Mouse (Mus musculus): ENCODE data around the gene 4931409K22Rik. TPM values are rescaled to one million over a fixed set of nuclear protein-coding genes. Genes with fewer than 3 reads are reported as not detected.

Gene 4931409K22Rik
- polyA plus RNA-seq, 1 experiment from 2014 or later: 0.13 TPM

DNA sequence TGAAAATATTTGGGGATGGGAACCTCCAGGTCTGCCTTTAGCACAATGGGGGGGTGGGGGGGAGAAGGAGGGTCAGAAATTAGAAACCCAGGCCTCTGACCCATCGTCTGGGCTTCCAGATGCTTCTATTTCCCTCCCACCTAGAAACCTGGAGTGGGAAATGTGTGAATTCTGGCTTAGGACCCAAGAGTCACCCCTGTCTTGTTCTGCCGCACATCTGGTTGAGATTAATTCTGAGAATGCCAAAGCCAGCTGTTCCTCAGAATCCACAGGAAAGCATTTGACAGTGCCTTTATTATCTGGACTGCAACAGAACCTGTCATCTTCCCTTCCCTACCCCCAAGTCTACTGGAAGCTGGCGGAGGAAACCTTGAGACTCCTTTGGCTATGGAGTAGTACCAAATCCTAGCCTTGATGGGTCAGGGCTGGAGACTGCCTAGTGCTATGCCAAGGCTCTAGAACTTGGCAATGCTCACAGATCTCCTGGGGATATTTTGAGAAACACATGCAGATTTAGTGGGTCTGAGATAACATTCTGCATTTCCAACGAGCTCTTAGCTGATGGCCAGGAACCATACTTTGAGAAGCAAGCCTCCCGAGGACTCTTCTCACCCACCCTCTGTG lies 2.9 kb downstream of the 4931409K22Rik start:
- ATAC-seq (ENCODE audit: insufficient read depth, low FRiP score): no peak
- H3K4me3 ChIP-seq (replicated peaks; ENCODE audit: low read length): no peak overlapping the region
- H3K36me3 ChIP-seq (ENCODE audit: control insufficient read depth, insufficient read depth, low read length): no peaks in the 10 kb centered on the region
- H3K9ac ChIP-seq (ENCODE audit: low read length): no peak overlapping the region
- H3K9me3 ChIP-seq (replicated peaks; ENCODE audit: control insufficient read depth, low read length): no peaks in the 10 kb centered on the region
- H3K27ac ChIP-seq (ENCODE audit: low read length): no peak overlapping the region
- no peaks in the 10 kb centered on the region; the same call in 1 of the 2 replicates for H3K27me3 ChIP-seq (ENCODE audit: control insufficient read depth, insufficient read depth, low read length)
- WGBS: 55% methylated on average over 5 of the region's 5 CpGs
- H3K4me2 ChIP-seq (ENCODE audit: low read depth, low read length): no peak overlapping the region
- H3K4me1 ChIP-seq (ENCODE audit: control insufficient read depth, insufficient read depth, low read length): peaks cover 8% of the 10 kb centered on the region; the same call in 1 of the 2 replicates

DNA sequence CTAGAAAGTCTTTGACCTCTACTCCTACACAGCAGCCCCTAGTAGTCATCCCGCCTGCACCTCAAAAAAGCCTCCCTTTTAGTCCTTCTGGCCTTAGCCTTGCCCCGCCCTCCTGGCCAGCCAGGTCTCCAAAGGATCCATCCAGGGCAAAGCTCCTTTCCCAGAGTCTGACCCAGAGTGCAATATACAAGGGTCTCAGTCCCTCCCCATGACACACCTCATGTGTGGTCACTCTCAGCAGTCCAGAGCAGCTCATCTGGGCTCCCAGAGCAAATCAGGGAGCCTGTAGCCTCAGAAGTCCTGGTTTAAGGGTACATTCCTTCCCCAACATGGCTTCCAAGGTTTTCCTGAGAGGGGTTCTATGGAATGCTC lies 5.3 kb downstream of the 4931409K22Rik start:
- Histone ChIP-seq H3K27ac (ENCODE audit: low read length) (no peak overlapping the region), H3K36me3 (ENCODE audit: control insufficient read depth, insufficient read depth, low read length) (no peaks in the 10 kb centered on the region), H3K4me3 (replicated peaks; ENCODE audit: low read length) (no peak overlapping the region), H3K9me3 (replicated peaks; ENCODE audit: control insufficient read depth, low read length) (no peaks in the 10 kb centered on the region), H3K4me2 (ENCODE audit: low read depth, low read length) (peak overlapping the region; percentile 34), H3K27me3 (ENCODE audit: control insufficient read depth, insufficient read depth, low read length) (no peaks in the 10 kb centered on the region; the same call in 1 of the 2 replicates), H3K9ac (ENCODE audit: low read length) (no peak overlapping the region), H3K4me1 (ENCODE audit: control insufficient read depth, insufficient read depth, low read length) (peaks cover 8% of the 10 kb centered on the region; the same call in 1 of the 2 replicates)
- ATAC-seq (ENCODE audit: insufficient read depth, low FRiP score): no peak
- 37% methylated on average over 2 of the region's 2 CpGs for WGBS

DNA sequence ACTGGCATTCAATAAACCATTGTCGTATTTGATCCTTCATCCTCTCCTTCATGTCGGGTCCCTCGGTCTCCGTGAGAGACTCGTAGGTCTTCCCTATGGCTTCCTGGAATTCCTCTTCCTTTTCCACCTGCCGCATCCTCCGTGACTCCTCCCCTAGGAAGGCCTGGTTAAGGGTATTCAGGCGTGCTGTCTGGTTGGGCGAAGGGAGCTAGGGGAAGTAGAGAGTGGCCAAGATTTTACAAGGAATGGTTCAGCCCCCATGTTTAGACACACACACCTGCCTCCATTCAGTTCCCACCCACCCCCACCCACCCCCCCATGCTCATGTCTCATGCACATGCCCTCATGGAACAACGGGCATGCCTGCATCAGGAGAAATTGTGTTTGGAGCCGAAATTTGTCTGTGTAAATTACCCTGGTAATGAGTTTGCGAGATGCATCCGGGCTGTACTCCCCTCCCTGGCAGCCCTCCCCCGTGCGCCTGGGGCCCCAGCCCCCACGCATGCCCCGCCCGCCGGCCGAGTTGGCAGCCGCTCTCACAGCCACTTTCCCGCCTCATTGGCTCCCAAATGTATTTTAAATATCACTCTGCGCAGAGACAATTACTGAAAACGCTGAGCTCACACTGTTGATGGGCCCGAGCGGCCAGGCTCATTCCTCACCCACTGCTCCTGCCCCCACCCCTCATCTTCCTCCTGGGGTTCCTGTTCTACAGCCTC lies 5.9 kb downstream of the 4931409K22Rik start:
- Histone ChIP-seq H3K9me3 (replicated peaks; ENCODE audit: control insufficient read depth, low read length) (no peaks in the 10 kb centered on the region), H3K36me3 (ENCODE audit: control insufficient read depth, insufficient read depth, low read length) (no peaks in the 10 kb centered on the region), H3K27me3 (ENCODE audit: control insufficient read depth, insufficient read depth, low read length) (no peaks in the 10 kb centered on the region; the same call in 1 of the 2 replicates), H3K4me3 (replicated peaks; ENCODE audit: low read length) (no peak overlapping the region), H3K4me1 (ENCODE audit: control insufficient read depth, insufficient read depth, low read length) (peaks cover 8% of the 10 kb centered on the region; the same call in 1 of the 2 replicates), H3K4me2 (ENCODE audit: low read depth, low read length) (peak overlapping the region; percentile 34), H3K27ac (ENCODE audit: low read length) (no peak overlapping the region), H3K9ac (ENCODE audit: low read length) (no peak overlapping the region)
- ATAC-seq (ENCODE audit: insufficient read depth, low FRiP score): peak; percentile 60
- WGBS: 27% methylated on average over 26 of the region's 26 CpGs

DNA sequence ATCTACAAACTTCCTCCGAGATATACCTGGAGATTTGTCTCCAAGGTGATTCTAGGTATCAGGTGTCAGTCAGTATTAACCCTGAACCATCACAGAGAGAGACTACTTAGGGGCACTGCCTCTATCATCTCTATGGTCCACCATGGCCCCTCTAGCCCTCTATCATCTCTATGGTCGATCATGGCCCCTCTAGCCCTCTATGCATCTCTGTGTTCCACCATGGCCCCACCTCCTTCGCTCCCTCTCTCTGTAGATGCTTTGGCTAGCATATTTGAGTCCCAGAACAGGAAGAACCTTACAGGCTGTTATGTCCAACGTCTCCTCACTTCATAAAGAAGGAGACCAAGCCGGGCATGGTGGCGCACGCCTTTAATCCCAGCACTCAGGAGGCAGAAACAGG lies 14.0 kb downstream of the 4931409K22Rik start:
- no peaks in the 10 kb centered on the region for H3K36me3 ChIP-seq (ENCODE audit: control insufficient read depth, insufficient read depth, low read length)
- 83% methylated on average over 7 of the region's 7 CpGs for WGBS
- H3K27me3 ChIP-seq (ENCODE audit: control insufficient read depth, insufficient read depth, low read length): no peaks in the 10 kb centered on the region
- no peak for ATAC-seq (ENCODE audit: insufficient read depth, low FRiP score)
- no peak overlapping the region for H3K9ac ChIP-seq (ENCODE audit: low read length)
- H3K4me2 ChIP-seq (ENCODE audit: low read depth, low read length): no peak overlapping the region
- H3K27ac ChIP-seq (ENCODE audit: low read length): no peak overlapping the region
- peaks cover 13% of the 10 kb centered on the region for H3K4me1 ChIP-seq (ENCODE audit: control insufficient read depth, insufficient read depth, low read length)
- H3K9me3 ChIP-seq (replicated peaks; ENCODE audit: control insufficient read depth, low read length): no peaks in the 10 kb centered on the region
- no peak overlapping the region for H3K4me3 ChIP-seq (replicated peaks; ENCODE audit: low read length)

DNA sequence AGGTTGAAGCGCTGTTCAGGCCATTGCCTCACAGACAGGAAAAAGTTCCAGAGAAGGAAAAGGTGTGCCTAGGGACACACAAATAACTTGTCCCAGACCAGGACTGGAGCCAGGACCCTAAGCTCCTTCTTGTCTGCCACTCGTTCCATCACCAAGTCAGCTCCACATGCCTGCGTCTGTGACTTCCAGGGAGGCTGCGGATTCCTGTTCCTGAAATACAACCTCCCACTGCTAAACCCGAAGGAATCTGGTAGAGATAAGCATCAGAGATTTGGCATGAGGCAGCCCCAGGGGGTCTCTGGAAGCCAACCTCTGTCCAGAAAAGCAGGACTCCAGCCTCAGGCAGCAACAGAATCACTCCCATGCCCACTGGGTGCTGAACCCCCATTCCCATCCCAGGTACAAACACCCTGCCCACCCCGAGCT lies 15.5 kb downstream of the 4931409K22Rik start:
- H3K4me3 ChIP-seq (replicated peaks; ENCODE audit: low read length): peak overlapping the region; percentile 25; the same call in 1 of the 2 replicates
- peak overlapping the region; percentile 44 for H3K4me2 ChIP-seq (ENCODE audit: low read depth, low read length)
- H3K27me3 ChIP-seq (ENCODE audit: control insufficient read depth, insufficient read depth, low read length): no peaks in the 10 kb centered on the region
- no peaks in the 10 kb centered on the region for H3K9me3 ChIP-seq (replicated peaks; ENCODE audit: control insufficient read depth, low read length)
- no peak overlapping the region for H3K9ac ChIP-seq (ENCODE audit: low read length)
- ATAC-seq (ENCODE audit: insufficient read depth, low FRiP score): no peak
- peaks cover 13% of the 10 kb centered on the region for H3K4me1 ChIP-seq (ENCODE audit: control insufficient read depth, insufficient read depth, low read length)
- no peaks in the 10 kb centered on the region for H3K36me3 ChIP-seq (ENCODE audit: control insufficient read depth, insufficient read depth, low read length)
- no peak overlapping the region for H3K27ac ChIP-seq (ENCODE audit: low read length)
- 10% methylated on average over 6 of the region's 6 CpGs for WGBS

DNA sequence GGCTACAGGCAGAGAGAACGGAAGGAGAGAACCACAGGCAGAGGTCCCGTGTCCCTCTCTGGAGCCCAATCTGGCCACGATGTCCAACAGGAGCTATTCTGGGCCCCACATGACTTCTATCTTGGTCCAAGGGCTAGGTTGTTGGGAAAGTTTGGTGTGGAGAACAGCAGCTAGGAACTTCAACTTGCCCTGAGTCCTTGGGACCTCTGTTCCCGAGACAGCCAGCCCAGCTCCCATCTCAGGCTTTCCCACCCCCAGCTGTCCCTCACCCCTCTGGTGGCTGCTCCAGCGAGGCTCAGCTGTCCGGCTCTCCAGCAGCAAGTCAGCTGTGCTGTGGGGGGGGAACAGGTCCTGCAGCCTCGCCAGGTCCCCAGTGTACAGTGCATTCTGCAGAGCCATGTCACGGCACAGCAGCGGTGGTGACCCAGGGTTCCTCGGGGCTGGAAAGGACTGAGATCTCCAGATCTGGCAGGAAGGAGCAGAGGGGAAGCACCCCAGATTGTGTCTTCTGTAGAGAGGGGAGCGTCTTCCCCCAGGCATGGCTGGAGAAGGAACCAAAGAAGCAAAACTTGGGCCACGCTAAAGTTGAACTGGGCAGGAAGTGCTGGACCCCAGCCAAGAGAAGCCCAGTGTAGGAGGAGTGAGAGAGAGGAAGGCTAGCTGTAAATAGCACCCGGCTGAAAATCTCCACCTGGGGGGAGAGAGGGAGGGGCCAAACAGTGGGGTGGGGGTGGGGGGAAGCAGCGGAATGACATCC lies 16.0 kb downstream of the 4931409K22Rik start, which contains the start of gene Asb10:
Gene Asb10, minus strand, starts transcription at position 592 of the 757 bp plus-strand sequence.
- H3K9ac ChIP-seq (ENCODE audit: low read length): peak within 1 kb of the TSS; percentile 52
- peak within 1 kb of the TSS; percentile 14; the same call in 1 of the 2 replicates for H3K27ac ChIP-seq (ENCODE audit: low read length)
- no peaks in the 10 kb centered on the region for H3K9me3 ChIP-seq (replicated peaks; ENCODE audit: control insufficient read depth, low read length)
- H3K4me3 ChIP-seq (replicated peaks; ENCODE audit: low read length): peak within 1 kb of the TSS; percentile 25
- H3K4me2 ChIP-seq (ENCODE audit: low read depth, low read length): peak within 1 kb of the TSS; percentile 44
- WGBS: 21% methylated on average over 14 of the region's 14 CpGs
- no peaks in the 10 kb centered on the region for H3K36me3 ChIP-seq (ENCODE audit: control insufficient read depth, insufficient read depth, low read length)
- no peaks in the 10 kb centered on the region for H3K27me3 ChIP-seq (ENCODE audit: control insufficient read depth, insufficient read depth, low read length)
- peaks cover 13% of the 10 kb centered on the region for H3K4me1 ChIP-seq (ENCODE audit: control insufficient read depth, insufficient read depth, low read length)
- peak; percentile 52 for ATAC-seq (ENCODE audit: insufficient read depth, low FRiP score)

DNA sequence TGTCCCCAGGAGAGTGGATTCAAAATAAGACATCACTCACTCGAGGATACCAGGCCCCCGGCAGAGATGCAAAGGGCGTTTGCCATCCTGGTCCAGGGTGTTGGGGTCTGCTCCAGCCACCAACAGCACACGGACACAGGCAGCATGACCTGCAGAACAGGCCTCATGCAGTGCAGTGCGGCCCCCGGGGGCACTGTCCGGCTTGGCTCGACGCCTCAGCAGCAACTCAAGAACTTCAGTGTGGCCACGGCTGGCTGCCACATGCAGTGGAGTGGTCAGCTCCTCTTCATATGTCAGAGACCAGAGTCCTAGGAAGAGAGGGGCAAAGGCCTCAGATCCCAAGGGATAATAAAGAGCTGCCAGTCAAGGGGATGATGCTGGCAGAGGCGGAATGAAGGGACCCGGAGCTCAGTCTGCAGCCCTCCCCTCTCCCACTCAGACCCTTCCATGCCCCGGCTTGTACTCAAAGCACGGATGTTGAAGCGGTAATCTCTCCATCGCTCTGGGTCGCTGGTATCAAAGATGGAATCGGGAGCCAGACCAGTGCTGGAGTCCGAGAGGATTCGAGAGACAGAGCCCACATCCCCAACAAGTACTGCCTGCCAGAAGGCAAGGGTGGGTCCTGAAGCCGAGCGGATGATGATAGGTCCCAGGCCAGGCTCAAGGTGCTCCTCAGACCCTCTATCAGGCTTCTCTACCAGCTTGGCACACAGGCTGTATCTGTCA lies 16.9 kb downstream of the 4931409K22Rik start:
- 0 out of 2 replicates have a peak, but pooled peaks have one; percentile 6 for ATAC-seq (ENCODE audit: insufficient read depth, low FRiP score)
- Histone ChIP-seq H3K4me1 (ENCODE audit: control insufficient read depth, insufficient read depth, low read length) (peaks cover 13% of the 10 kb centered on the region), H3K9ac (ENCODE audit: low read length) (no peak overlapping the region), H3K4me3 (replicated peaks; ENCODE audit: low read length) (no peak overlapping the region), H3K27ac (ENCODE audit: low read length) (no peak overlapping the region), H3K36me3 (ENCODE audit: control insufficient read depth, insufficient read depth, low read length) (no peaks in the 10 kb centered on the region), H3K9me3 (replicated peaks; ENCODE audit: control insufficient read depth, low read length) (no peaks in the 10 kb centered on the region), H3K27me3 (ENCODE audit: control insufficient read depth, insufficient read depth, low read length) (no peaks in the 10 kb centered on the region), H3K4me2 (ENCODE audit: low read depth, low read length) (no peak overlapping the region)
- 81% methylated on average over 22 of the region's 22 CpGs for WGBS

DNA sequence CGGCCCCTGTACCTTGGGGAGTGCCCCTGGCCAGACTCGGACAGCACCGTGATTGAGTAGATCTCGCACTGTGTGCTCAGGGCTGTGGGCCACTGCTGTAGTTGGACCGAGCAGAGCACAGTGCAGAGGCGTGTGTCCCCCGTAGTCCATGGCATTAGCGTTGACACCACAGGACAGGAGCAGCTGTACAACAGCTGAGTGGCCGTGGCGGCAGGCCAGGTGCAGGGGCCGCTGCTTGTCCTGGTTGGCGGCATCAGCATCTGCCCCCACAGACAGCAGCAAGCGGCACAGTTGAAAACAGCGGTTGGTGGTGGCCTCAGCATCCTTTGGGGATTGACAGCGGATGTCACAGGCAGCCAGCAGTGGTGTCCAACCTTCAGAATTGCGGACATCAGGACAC lies 19.0 kb downstream of the 4931409K22Rik start:
- Histone ChIP-seq H3K9me3 (replicated peaks; ENCODE audit: control insufficient read depth, low read length) (no peaks in the 10 kb centered on the region), H3K9ac (ENCODE audit: low read length) (no peak overlapping the region), H3K4me1 (ENCODE audit: control insufficient read depth, insufficient read depth, low read length) (peaks cover 13% of the 10 kb centered on the region), H3K27ac (ENCODE audit: low read length) (no peak overlapping the region), H3K27me3 (ENCODE audit: control insufficient read depth, insufficient read depth, low read length) (no peaks in the 10 kb centered on the region), H3K4me3 (replicated peaks; ENCODE audit: low read length) (no peak overlapping the region), H3K36me3 (ENCODE audit: control insufficient read depth, insufficient read depth, low read length) (no peaks in the 10 kb centered on the region), H3K4me2 (ENCODE audit: low read depth, low read length) (no peak overlapping the region)
- 66% methylated on average over 16 of the region's 16 CpGs for WGBS
- ATAC-seq (ENCODE audit: insufficient read depth, low FRiP score): no peak

Measured in stomach, embryonic 16.5 days (tissue).